Mouse (Mus musculus) midbrain, embryonic 14.5 days (tissue): ENCODE data around the gene Tmc1. TPM values are rescaled to one million over a fixed set of nuclear protein-coding genes. Genes with fewer than 3 reads are reported as not detected.

Source experiments
- ATAC-seq: fragments of 200-750 bp; cut with Nextera tagmentation; 2 replicates; pipeline ENCODE4 v1.8.0; 2017; ENCODE audit warnings: moderate number of reproducible peaks, moderate library complexity; ENCODE audit not compliant: low FRiP score, low TSS enrichment
- DNase-seq: peaks from one replicate; pipeline ENCODE4 v3.0.0-alpha.2; 2015
- H3K27ac ChIP-seq: fragments of 300-500 bp; sonication (generic); replicated peaks from 2 replicates; pipeline ENCODE4 v1.5.1; 2014; ENCODE audit warnings: mild to moderate bottlenecking, low read depth, low read length, moderate library complexity
- H3K27me3 ChIP-seq: fragments of 300-500 bp; sonication (generic); 2 replicates; pipeline ENCODE4 v1.6.1; 2014; ENCODE audit warnings: low read length, control low read depth, mixed read lengths; ENCODE audit not compliant: control insufficient read depth, insufficient read depth
- H3K36me3 ChIP-seq: fragments of 300-500 bp; sonication (generic); 2 replicates; pipeline ENCODE4 v1.6.1; 2014; ENCODE audit warnings: low read length, control low read depth; ENCODE audit not compliant: control insufficient read depth, insufficient read depth
- H3K4me1 ChIP-seq: fragments of 300-500 bp; sonication (generic); 2 replicates; pipeline ENCODE4 v1.6.1; 2014; ENCODE audit warnings: mild to moderate bottlenecking, antibody characterized with exemption, low read length, control low read depth; ENCODE audit not compliant: control insufficient read depth, insufficient read depth
- H3K4me2 ChIP-seq: fragments of 300-500 bp; sonication (generic); 2 replicates; pipeline ENCODE4 v1.6.1; 2014; ENCODE audit warnings: mild to moderate bottlenecking, low read length, moderate library complexity
- H3K4me3 ChIP-seq: fragments of 300-500 bp; sonication (generic); replicated peaks from 2 replicates; pipeline ENCODE4 v1.5.1; 2014; ENCODE audit warnings: low read depth, low read length
- H3K9ac ChIP-seq: fragments of 300-500 bp; sonication (generic); replicated peaks from 2 replicates; pipeline ENCODE4 v1.6.1; 2014; ENCODE audit warnings: mild to moderate bottlenecking, low read length, moderate library complexity
- H3K9me3 ChIP-seq: fragments of 300-500 bp; sonication (generic); 2 replicates; pipeline ENCODE4 v1.6.1; 2016; ENCODE audit warnings: low read length, control low read depth, mixed read lengths; ENCODE audit not compliant: control insufficient read depth
- WGBS: fragments of 180-500 bp; shearing (Covaris S2); extraction: QIAGEN DNeasy Blood & Tissue Kit; methylation state at CpG from one replicate; pipeline ENCODE4 v1.1.7; 2014; 5-methylcytosine and 5-hydroxymethylcytosine counted together
- polyA plus RNA-seq: library from polyadenylated mRNA; unstranded; fragments of >200 nt; fragmentation: Nextera tagmentation; extraction: Ambion mirVana; gene quantifications from 2 replicates; pipeline ENCODE4 v1.2.1, GENCODE M21; 2014

The Tmc1 gene
- polyA plus RNA-seq, 1 experiment from 2014 or later: 0.17 TPM

DNA sequence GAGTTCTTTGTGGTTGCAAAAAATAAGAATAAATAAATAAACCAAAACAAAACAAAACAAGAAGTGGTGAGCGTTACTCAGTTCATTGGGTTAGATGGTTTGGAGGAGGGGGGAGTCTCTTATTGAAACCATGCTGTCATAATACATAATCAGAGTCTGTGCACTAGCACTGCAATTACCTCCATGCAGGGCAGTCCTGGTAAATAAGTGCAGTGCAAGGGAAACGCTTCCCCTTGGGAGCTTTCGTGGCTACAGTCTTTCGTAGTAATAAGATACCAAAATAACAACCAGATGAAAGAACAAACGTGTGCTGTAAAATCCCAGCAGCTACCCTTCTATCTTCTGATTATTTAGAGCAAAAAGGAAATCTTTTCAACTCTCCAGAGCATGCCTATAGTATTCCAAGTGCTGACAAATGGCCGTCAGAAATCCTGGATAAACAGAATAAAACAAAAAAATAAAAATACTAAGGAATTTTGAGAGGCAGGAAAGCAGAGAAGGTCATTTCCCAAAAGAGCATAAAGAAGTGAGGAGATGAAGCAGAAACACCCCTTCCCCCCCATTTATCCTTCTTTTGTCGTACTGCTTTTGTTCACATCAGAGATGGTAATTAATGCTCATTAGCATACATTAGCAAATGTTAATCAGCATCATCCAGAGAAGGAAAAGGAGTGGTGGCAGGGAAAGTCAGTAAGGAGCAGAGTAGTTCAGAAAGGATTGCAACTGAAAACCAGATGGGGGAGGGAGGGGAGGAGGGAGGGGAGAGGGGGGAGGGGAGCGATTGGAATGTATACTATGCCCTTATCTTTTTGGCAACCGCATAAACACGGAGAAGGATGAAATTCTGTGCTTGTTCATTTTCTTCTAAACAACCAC, 30.4 kb downstream of the Tmc1 start:
- Histone ChIP-seq H3K9ac (peak overlapping the region; percentile 31; the same call in 1 of the 2 replicates), H3K4me3 (peak overlapping the region; percentile 17; the same call in 1 of the 2 replicates), H3K4me1 (peaks cover 12% of the 10 kb centered on the region), H3K4me2 (peak overlapping the region; percentile 39), H3K27me3 (no peaks in the 10 kb centered on the region), H3K36me3 (no peaks in the 10 kb centered on the region), H3K27ac (peak overlapping the region; percentile 74), H3K9me3 (no peaks in the 10 kb centered on the region)
- DNase-seq (peak; percentile 77), ATAC-seq (peak; percentile 85)
- WGBS: 12% methylated on average over 10 of the region's 10 CpGs

DNA sequence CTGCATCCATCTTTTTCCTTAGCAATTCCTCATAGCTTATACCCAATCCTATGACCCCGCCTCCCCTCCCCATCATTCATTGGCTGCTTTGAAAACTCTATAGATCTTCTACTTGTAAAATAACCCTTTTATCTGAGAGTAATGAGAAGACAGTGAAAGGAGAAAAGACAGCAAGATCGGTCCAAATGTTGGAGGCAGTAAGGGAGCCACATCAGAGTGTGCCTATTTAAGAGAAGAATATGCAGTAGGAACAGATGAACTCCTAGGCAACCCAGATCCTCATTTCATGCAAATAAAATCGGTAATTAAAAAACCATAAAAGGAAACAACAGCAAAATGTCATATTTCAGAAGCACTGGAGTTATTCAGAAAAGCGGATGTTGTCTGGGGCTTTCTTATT, 35.8 kb downstream of the Tmc1 start:
- no peak overlapping the region for H3K27ac ChIP-seq
- DNase-seq: no peak
- ATAC-seq: no peak

DNA sequence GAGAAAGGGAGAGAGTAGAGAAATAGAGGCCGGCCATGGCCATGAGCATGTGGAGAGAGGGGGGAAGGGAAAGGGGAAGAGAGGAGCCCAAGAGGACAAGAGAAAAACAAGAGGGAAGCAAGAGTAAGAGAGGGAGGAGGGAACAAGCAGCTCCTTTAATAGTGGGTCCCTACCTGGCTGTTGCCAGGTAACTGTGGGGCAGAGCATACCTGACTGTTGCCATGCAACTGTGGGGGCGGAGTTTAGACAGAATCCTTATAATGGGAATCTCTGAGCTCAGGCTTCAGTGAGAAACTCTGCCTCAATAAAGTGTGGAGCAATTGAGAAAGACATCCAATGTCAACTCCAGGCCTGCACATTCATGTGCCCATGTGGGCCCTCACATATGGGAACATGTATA, 38.9 kb downstream of the Tmc1 start:
- Histone ChIP-seq H3K4me1 (no peaks in the 10 kb centered on the region), H3K9ac (no peak overlapping the region), H3K4me3 (no peak overlapping the region), H3K27ac (no peak overlapping the region), H3K27me3 (no peaks in the 10 kb centered on the region), H3K36me3 (no peaks in the 10 kb centered on the region), H3K9me3 (no peaks in the 10 kb centered on the region), H3K4me2 (no peak overlapping the region)
- DNase-seq (no peak), ATAC-seq (no peak)
- WGBS: 89% methylated on average over 2 of the region's 2 CpGs

More for the DNA sequence above, 35.8 kb downstream of the Tmc1 start:
- H3K9me3 ChIP-seq: no peaks in the 10 kb centered on the region
- 92% methylated on average over 4 of the region's 4 CpGs for WGBS
- no peaks in the 10 kb centered on the region for H3K36me3 ChIP-seq
- no peak overlapping the region for H3K9ac ChIP-seq
- peaks cover under 1% of the 10 kb centered on the region; the same call in 1 of the 2 replicates for H3K4me1 ChIP-seq
- no peak overlapping the region for H3K4me2 ChIP-seq
- H3K27me3 ChIP-seq: no peaks in the 10 kb centered on the region
- H3K4me3 ChIP-seq: no peak overlapping the region

DNA sequence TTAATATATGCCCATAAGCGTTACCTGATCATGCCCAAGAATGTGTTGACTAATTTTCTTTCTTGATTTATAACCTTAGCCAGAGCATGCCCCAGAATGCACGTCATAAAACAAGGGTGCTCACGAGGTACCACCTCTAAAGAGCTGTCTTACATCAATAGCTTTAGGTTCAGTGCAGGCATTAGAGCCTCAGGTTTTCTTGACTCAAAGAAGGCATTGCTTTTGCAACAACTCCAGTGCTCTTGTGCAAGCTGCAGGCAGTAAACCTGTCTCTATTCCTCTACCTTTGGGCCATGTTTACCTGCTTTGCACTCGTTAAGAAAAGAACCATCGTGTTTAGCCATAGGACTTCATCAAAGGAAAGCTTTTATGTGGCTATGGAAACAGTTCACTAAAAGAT, 43.6 kb downstream of the Tmc1 start:
- ATAC-seq (no peak), DNase-seq (no peak)
- H3K27ac ChIP-seq: no peak overlapping the region
- no peaks in the 10 kb centered on the region for H3K4me1 ChIP-seq
- no peaks in the 10 kb centered on the region for H3K27me3 ChIP-seq
- H3K9me3 ChIP-seq: no peaks in the 10 kb centered on the region
- no peak overlapping the region for H3K4me3 ChIP-seq
- no peaks in the 10 kb centered on the region for H3K36me3 ChIP-seq
- no peak overlapping the region for H3K4me2 ChIP-seq
- whole genome bisulfite sequencing: 83% methylated on average over 5 of the region's 5 CpGs
- no peak overlapping the region for H3K9ac ChIP-seq

DNA sequence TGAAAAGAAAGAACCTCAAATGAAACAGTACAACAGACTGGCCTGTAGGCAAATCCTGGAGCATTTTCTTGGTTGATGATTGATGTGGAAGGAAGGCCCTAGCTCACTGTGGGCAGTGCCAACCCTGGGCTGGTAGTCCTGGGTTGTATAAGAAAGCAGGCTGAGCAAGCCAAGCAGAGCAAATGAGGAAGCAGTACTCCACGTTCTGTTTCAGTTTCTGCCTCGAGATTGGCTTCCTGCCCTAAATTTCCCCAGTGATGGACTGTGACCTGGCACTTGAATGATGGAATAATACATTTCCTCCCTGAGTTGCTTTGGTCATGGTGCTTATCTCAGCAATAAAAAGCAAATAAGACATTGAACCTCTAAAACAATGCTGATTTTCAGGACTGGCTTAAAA, 72.8 kb downstream of the Tmc1 start:
- no peak for DNase-seq
- Histone ChIP-seq H3K4me2 (no peak overlapping the region), H3K4me1 (no peaks in the 10 kb centered on the region), H3K9ac (no peak overlapping the region), H3K9me3 (no peaks in the 10 kb centered on the region), H3K27ac (no peak overlapping the region), H3K36me3 (no peaks in the 10 kb centered on the region), H3K27me3 (no peaks in the 10 kb centered on the region), H3K4me3 (no peak overlapping the region)
- ATAC-seq: no peak
- WGBS: 72% methylated on average over 2 of the region's 2 CpGs

DNA sequence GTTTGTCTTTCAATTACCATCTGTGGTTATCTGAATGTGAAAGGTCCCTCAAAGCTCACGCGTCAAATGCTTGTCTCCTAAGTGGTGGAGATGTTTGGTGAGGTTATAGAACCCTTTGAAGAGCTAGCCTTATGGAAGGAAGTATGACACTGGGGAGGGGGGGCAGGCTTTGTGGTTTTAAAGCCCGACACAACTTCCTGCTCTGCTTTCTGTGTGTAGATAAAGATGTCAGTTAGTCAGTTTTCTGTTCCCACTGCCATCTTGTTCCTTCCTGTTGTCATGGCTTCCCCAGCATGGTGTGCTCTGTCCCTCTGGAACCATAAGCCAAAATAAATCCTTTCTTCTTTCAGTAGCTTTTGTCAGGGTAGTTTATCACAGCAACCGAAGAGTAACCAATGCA, 78.1 kb downstream of the Tmc1 start:
- Histone ChIP-seq H3K9ac (no peak overlapping the region), H3K4me1 (no peaks in the 10 kb centered on the region), H3K27me3 (no peaks in the 10 kb centered on the region), H3K36me3 (no peaks in the 10 kb centered on the region), H3K4me3 (no peak overlapping the region), H3K27ac (no peak overlapping the region), H3K9me3 (no peaks in the 10 kb centered on the region), H3K4me2 (no peak overlapping the region)
- DNase-seq (no peak), ATAC-seq (no peak)
- WGBS: 81% methylated on average over 4 of the region's 4 CpGs

DNA sequence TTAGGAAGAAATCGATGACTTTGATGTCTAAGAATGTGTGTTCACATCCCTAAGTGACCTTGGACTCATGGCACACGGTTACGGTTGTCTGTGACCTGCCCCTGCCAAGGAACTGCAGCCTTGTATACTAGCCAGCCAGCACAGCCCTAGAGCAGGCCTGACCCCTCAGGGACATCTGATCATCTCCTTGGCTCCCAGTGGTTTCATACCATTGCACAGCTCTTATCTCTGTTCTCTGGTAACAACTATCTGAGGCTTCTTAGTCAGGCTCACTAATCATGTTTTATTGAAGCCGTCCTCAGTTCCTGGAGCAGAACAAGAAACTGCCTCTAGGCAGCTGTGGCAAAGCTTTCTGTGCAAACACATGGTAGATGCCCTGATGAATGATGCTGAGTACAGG, 92.2 kb downstream of the Tmc1 start:
- Histone ChIP-seq H3K4me3 (no peak overlapping the region), H3K9me3 (no peaks in the 10 kb centered on the region), H3K9ac (no peak overlapping the region), H3K27me3 (no peaks in the 10 kb centered on the region), H3K27ac (no peak overlapping the region), H3K4me1 (no peaks in the 10 kb centered on the region), H3K36me3 (no peaks in the 10 kb centered on the region), H3K4me2 (no peak overlapping the region)
- ATAC-seq: no peak
- DNase-seq: no peak
- WGBS: 87% methylated on average over 4 of the region's 4 CpGs

DNA sequence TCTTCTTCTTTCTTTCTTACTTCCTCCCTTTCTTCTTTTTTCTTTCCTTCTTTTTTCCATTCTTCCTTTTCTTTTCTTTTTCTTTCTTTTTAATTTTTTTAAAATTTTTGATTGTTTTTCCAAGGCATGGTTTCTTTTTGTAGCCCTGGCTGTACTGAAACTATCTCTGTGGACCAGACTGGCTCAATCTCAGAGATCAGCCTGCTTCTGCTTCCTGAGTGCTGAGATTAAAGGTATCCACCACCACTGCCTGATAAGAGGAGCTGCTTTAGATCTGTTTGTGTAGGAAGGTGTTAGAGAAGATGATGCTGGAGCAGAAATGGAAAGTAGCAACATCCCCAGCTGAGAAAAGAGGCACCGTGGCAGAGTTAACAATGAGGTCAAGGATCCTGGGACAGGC, 93.7 kb downstream of the Tmc1 start:
- ATAC-seq (no peak), DNase-seq (no peak)
- WGBS: 79% methylated on average over 1 of the region's 1 CpGs
- no peak overlapping the region for H3K27ac ChIP-seq
- H3K4me2 ChIP-seq: no peak overlapping the region
- no peak overlapping the region for H3K4me3 ChIP-seq
- no peak overlapping the region for H3K9ac ChIP-seq
- H3K36me3 ChIP-seq: no peaks in the 10 kb centered on the region
- no peaks in the 10 kb centered on the region for H3K27me3 ChIP-seq
- no peaks in the 10 kb centered on the region for H3K9me3 ChIP-seq
- H3K4me1 ChIP-seq: no peaks in the 10 kb centered on the region

DNA sequence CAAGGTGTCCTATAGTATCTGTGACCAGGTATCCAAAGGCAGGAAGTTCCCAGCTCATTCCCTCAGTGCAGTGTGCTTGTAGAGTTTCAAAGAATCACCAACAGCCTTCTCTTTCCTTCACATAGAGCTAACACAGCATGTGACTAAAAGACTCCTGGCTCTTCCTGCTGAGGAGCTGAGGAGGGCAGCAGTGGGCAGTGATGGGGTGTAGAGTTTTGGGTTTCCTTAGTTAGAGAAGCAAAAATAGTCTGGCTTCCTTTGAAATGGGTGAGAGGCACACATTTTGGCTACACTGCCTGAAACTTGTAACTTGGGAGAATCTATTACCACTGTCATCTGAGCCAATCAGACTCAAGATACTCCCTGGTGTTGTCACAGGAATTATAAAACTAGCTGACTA, 96.2 kb downstream of the Tmc1 start:
- no peak overlapping the region for H3K4me3 ChIP-seq
- no peaks in the 10 kb centered on the region for H3K36me3 ChIP-seq

More for the DNA sequence above, 96.2 kb downstream of the Tmc1 start:
- H3K9me3 ChIP-seq: no peaks in the 10 kb centered on the region
- no peak overlapping the region for H3K27ac ChIP-seq
- no peak for ATAC-seq
- H3K27me3 ChIP-seq: no peaks in the 10 kb centered on the region
- H3K9ac ChIP-seq: no peak overlapping the region
- H3K4me1 ChIP-seq: no peaks in the 10 kb centered on the region
- H3K4me2 ChIP-seq: no peak overlapping the region
- no peak for DNase-seq
